Mouse (Mus musculus) heart, postnatal 0 days (tissue): ENCODE measurements around the gene Ipo9. TPM values are rescaled to one million over a fixed set of nuclear protein-coding genes. Genes with fewer than 3 reads are reported as not detected.

Source experiments
- ATAC-seq: fragments of 200-750 bp; cut with Nextera tagmentation; 2 replicates; pipeline ENCODE4 v1.8.0; 2017; ENCODE audit warnings: low read depth, moderate number of reproducible peaks, moderate library complexity; ENCODE audit not compliant: insufficient read depth
- DNase-seq: peaks from one replicate; pipeline ENCODE4 v3.0.0-alpha.2; 2016; ENCODE audit warnings: low spot score
- H3K27ac ChIP-seq: fragments of 300-500 bp; sonication (generic); 2 replicates; pipeline ENCODE4 v1.5.1; 2014; ENCODE audit warnings: low read depth, mild to moderate bottlenecking
- H3K27me3 ChIP-seq: fragments of 300-500 bp; sonication (generic); 2 replicates; pipeline ENCODE4 v1.6.1; 2014; ENCODE audit warnings: low read length, mixed read lengths; ENCODE audit not compliant: control insufficient read depth, insufficient read depth
- H3K36me3 ChIP-seq: fragments of 300-500 bp; sonication (generic); replicated peaks from 2 replicates; pipeline ENCODE4 v1.6.1; 2014; ENCODE audit warnings: low read length, mixed read lengths; ENCODE audit not compliant: control insufficient read depth, insufficient read depth
- H3K4me1 ChIP-seq: fragments of 300-500 bp; sonication (generic); 2 replicates; pipeline ENCODE4 v1.6.1; 2014; ENCODE audit warnings: antibody characterized with exemption; ENCODE audit not compliant: control insufficient read depth, insufficient read depth
- H3K4me2 ChIP-seq: fragments of 300-500 bp; sonication (generic); 2 replicates; pipeline ENCODE4 v1.6.1; 2014; ENCODE audit warnings: low read depth, mild to moderate bottlenecking, low read length, moderate library complexity
- H3K4me3 ChIP-seq: fragments of 300-500 bp; sonication (generic); 2 replicates; pipeline ENCODE4 v1.5.1; 2014; ENCODE audit warnings: low read depth, low read length
- H3K9ac ChIP-seq: fragments of 300-500 bp; sonication (generic); replicated peaks from 2 replicates; pipeline ENCODE4 v1.6.1; 2014; ENCODE audit warnings: low read depth, low read length, mixed read lengths
- H3K9me3 ChIP-seq: fragments of 300-500 bp; sonication (generic); replicated peaks from 2 replicates; pipeline ENCODE4 v1.6.1; 2016; ENCODE audit warnings: low read length; ENCODE audit not compliant: control insufficient read depth
- CTCF ChIP-seq: IDR thresholded peaks from 2 replicates; pipeline ENCODE4 v1.5.1; 2016; ENCODE audit warnings: antibody characterized with exemption, control low read depth, low read depth
- EP300 ChIP-seq: IDR thresholded peaks from 2 replicates; pipeline ENCODE4 v1.6.1; 2016; ENCODE audit warnings: antibody characterized with exemption, low read depth
- WGBS: fragments of 180-500 bp; shearing (Covaris S2); extraction: QIAGEN DNeasy Blood & Tissue Kit; methylation state at CpG from one replicate; pipeline ENCODE4 v1.1.7; 2014; 5-methylcytosine and 5-hydroxymethylcytosine counted together
- polyA plus RNA-seq: library from polyadenylated mRNA; unstranded; fragments of >200 nt; fragmentation: Nextera tagmentation; extraction: Ambion mirVana; gene quantifications from 2 replicates; pipeline ENCODE4 v1.2.1, GENCODE M21; 2015
- total RNA-seq: library from RNA; depleted of rRNA; stranded (reverse); fragments of >200 nt; gene quantifications from 2 replicates; pipeline ENCODE4 v1.2.3, GENCODE M21; 2014; ENCODE audit warnings: low replicate concordance

The Ipo9 gene
- total and polyA plus RNA-seq, 2 experiments from 2014 or later = 32.3 to 41.0 TPM

DNA sequence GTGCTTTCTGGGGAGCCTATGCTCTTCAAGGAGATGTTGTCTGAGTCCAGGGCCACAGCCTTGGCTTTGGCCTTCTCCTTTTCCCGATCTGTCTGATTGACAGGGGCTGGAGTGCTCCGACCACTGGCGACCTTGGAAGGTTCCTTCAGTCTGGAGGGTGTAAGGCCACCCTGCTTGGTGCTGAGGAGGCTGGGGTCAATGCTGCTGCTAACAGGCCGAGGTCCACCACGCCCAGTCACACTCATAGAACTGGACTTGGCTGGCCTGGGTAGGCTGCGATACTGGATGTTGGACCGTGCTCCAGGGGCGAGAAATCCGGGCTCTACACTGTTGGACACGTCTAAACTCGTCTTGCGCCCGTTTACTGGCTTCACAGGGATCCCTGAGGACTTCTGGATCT is 40.2 kb upstream of the Ipo9 start:
- no peak overlapping the region for H3K4me2 ChIP-seq
- DNase-seq = no peak
- H3K36me3 ChIP-seq = peaks cover 76% of the 10 kb centered on the region
- 92% methylated on average over 13 of the region's 13 CpGs for WGBS
- no peak overlapping the region for H3K27ac ChIP-seq
- no peak overlapping the region for H3K4me3 ChIP-seq
- no peaks in the 10 kb centered on the region for H3K9me3 ChIP-seq
- no peaks in the 10 kb centered on the region for H3K4me1 ChIP-seq
- H3K27me3 ChIP-seq = no peaks in the 10 kb centered on the region
- no peak for TF ChIP-seq CTCF
- no peak for TF ChIP-seq EP300
- no peak overlapping the region for H3K9ac ChIP-seq
- ATAC-seq = no peak

DNA sequence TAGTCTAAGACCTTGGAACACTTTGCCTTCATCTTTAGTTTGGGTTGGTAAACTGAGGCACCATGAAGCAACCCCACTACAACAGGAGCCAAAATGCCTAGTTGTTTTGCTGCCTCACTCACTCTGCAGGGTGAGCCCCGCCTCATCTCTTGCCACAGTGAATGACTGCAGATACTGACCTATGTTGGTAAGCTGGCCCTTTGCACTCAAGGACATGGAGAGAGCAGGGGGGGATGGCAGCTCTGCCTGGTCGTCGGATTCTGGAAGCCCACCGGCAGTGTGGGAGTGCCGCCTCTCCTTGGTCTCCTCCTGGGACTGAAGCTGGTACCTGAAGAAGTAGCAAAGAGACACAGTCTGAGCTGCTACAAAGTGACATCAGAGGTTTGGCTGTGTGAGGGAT is 37.2 kb upstream of the Ipo9 start:
- TF ChIP-seq CTCF = no peak
- TF ChIP-seq EP300 = no peak
- 90% methylated on average over 5 of the region's 5 CpGs for WGBS
- H3K36me3 ChIP-seq = peaks cover 93% of the 10 kb centered on the region

DNA sequence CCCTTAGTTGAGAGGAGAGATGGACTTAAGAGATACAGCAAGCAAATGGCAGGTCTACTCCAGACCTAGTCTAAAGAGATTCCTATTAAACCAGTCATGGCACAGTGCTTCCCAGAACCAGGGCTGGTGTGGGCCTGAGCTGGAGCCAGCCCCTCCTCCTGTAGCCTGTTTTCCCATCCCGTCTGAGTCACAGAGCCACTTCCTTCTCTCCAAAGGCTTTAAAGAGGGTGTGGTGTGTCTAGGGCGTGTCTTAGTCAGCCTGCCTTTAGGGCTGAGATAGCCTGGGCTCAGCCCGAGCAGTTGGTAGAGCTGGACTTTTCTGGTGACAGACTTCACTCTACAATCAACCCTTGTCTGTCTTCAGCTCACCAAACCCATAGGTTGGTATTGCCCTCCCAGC is 36.6 kb upstream of the Ipo9 start:
- Histone ChIP-seq H3K27ac (no peak overlapping the region), H3K4me1 (no peaks in the 10 kb centered on the region), H3K4me2 (no peak overlapping the region), H3K27me3 (no peaks in the 10 kb centered on the region), H3K9ac (no peak overlapping the region), H3K36me3 (peaks cover 88% of the 10 kb centered on the region), H3K4me3 (no peak overlapping the region), H3K9me3 (no peaks in the 10 kb centered on the region)
- DNase-seq (no peak), ATAC-seq (0 out of 2 replicates have a peak, but pooled peaks have one; percentile 35)
- TF ChIP-seq CTCF = no peak
- TF ChIP-seq EP300 = no peak
- 55% methylated on average over 3 of the region's 3 CpGs for WGBS

More for the DNA sequence above, 37.2 kb upstream of the Ipo9 start:
- ATAC-seq (no peak), DNase-seq (no peak)
- H3K27ac ChIP-seq = no peak overlapping the region
- H3K4me1 ChIP-seq = no peaks in the 10 kb centered on the region
- H3K9ac ChIP-seq = no peak overlapping the region
- no peak overlapping the region for H3K4me2 ChIP-seq
- no peak overlapping the region for H3K4me3 ChIP-seq
- H3K27me3 ChIP-seq = no peaks in the 10 kb centered on the region
- H3K9me3 ChIP-seq = no peaks in the 10 kb centered on the region

DNA sequence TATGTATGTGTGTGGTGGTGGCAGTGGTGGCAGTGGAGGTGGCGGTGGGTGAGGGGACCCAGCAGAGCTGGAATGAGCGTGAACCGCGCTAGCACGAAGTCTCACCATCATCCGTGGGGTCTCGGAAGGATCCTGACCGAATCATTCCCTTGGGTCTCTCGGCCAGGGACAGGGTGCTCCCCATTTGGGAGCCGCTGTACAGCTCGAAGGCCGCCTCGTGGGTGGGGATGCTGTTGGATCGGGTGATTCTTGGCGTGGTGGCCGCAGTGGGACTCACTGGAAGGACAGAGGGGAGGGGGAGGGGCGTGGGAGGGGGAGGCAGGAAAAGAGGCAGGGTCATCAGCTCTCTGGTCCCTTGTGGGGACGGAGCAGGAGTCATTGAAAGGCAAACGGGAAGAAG is 35.4 kb upstream of the Ipo9 start:
- Histone ChIP-seq H3K9ac (no peak overlapping the region), H3K36me3 (peaks cover 79% of the 10 kb centered on the region), H3K27ac (no peak overlapping the region), H3K27me3 (no peaks in the 10 kb centered on the region), H3K4me3 (no peak overlapping the region), H3K4me1 (no peaks in the 10 kb centered on the region), H3K4me2 (no peak overlapping the region), H3K9me3 (no peaks in the 10 kb centered on the region)
- 86% methylated on average over 19 of the region's 19 CpGs for WGBS
- no peak for ATAC-seq
- no peak for DNase-seq
- TF ChIP-seq CTCF (no peak), EP300 (no peak)

DNA sequence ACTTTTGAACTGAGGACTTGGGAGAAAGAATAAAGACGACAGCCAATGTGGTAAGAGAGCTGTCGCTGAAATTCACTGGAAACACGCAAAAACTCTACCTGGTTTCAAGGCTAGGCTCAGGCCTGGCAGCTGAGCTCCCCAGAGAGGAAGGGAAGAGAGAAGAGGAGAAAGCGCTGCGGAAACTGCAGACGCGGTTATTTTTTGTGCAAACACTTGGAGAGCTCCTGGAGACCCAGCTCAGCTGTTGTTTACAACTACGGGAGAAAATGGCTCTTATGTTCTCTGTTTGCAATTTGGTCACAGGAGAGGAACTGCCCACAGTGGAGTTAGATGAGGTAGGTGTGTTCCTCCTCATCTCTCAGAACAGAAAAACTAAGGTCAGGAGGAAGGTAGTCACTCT is 32.4 kb upstream of the Ipo9 start:
- H3K4me3 ChIP-seq = no peak overlapping the region
- 0 out of 2 replicates have a peak overlapping the region, but pooled peaks have one; percentile 8 for H3K27ac ChIP-seq
- no peaks in the 10 kb centered on the region for H3K27me3 ChIP-seq
- 64% methylated on average over 8 of the region's 8 CpGs for WGBS
- ATAC-seq = no peak
- no peak overlapping the region for H3K4me2 ChIP-seq
- no peaks in the 10 kb centered on the region for H3K4me1 ChIP-seq
- TF ChIP-seq EP300 (no peak), CTCF (no peak)
- H3K36me3 ChIP-seq = peaks cover 79% of the 10 kb centered on the region
- no peak overlapping the region for H3K9ac ChIP-seq
- no peaks in the 10 kb centered on the region for H3K9me3 ChIP-seq
- no peak for DNase-seq

DNA sequence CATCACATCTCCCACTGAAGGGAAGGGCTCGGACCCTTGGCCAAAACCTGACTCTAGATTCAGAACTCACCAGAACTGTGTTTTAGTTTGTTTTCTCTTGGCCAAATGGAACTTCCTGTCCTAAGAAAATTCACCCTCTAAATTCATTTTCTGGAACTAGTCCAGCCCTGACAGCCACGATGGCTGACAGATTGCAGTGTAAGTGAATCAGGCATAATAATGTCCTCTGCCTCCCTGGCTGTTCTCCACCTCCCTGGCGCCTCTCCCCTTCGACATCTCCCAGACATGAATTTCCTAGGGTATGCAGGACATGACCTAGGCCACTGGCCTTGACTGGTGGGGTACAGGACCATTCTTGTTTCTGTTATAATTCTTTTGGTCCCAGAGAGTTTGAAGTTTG is 32.0 kb upstream of the Ipo9 start:
- Histone ChIP-seq H3K4me2 (no peak overlapping the region), H3K27ac (0 out of 2 replicates have a peak overlapping the region, but pooled peaks have one; percentile 8), H3K4me3 (no peak overlapping the region), H3K9me3 (no peaks in the 10 kb centered on the region), H3K27me3 (no peaks in the 10 kb centered on the region), H3K36me3 (peaks cover 79% of the 10 kb centered on the region), H3K9ac (no peak overlapping the region), H3K4me1 (no peaks in the 10 kb centered on the region)
- TF ChIP-seq CTCF (no peak), EP300 (no peak)
- WGBS = 31% methylated on average over 4 of the region's 4 CpGs
- no peak for DNase-seq
- no peak for ATAC-seq
